Mouse (Mus musculus) stomach, postnatal 0 days (tissue): ENCODE results near the gene Hras.

ENCODE experiments used
- CTCF ChIP-seq: IDR thresholded peaks from 2 replicates; pipeline ENCODE4 v1.5.1; 2016; ENCODE audit warnings: antibody characterized with exemption, low read depth, mild to moderate bottlenecking, moderate library complexity
- EP300 ChIP-seq: optimal IDR thresholded peaks from 2 replicates; pipeline ENCODE3; 2016; ENCODE audit warnings: antibody characterized with exemption

DNA sequence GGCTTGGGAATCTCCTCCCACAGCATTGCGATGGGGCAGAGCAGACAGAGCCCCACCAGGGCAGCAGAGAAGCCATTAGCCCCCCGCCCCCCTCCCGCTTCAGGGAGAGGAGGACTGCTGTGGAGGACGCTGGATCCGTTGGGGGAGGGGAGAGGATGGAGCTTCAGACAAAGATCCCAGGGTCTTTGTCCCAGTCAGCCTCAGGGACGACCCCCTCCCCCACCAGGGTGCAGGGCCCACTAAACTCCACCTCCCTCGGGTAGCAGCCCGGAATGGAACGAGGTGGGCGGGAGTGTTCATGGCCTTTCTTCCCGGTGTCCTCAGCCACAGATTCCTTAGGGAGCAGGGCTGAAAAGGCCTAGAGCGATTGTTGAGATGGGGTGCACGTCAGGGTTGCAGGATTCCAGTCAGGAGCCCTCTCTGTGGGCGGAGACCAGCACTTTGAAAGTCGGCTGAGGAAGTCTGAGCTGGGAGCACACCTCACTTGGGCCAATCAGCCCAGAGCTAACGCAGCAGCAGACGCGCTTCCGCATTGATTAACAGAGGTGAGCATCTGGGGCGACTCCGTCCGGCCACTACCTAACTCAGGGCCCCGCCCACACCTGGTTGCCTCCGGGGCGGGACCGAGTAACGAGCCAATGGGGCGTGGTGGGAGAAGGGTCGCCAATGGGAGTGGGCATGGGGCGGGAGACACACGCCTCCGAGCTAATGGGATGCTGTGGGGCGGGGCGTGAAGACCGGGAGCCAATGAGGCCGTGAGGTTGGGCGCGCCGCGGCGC, 21.5 kb upstream of the Hras start, which contains the start of gene Rassf7:
- TF ChIP-seq CTCF (no peak), EP300 (no peak)
